Mouse (Mus musculus): ENCODE measurements around the gene Sag. TPM values are rescaled to one million over a fixed set of nuclear protein-coding genes. Genes with fewer than 3 reads are reported as not detected.

Gene Sag
- polyA plus RNA-seq, 1 experiment: not detected

DNA sequence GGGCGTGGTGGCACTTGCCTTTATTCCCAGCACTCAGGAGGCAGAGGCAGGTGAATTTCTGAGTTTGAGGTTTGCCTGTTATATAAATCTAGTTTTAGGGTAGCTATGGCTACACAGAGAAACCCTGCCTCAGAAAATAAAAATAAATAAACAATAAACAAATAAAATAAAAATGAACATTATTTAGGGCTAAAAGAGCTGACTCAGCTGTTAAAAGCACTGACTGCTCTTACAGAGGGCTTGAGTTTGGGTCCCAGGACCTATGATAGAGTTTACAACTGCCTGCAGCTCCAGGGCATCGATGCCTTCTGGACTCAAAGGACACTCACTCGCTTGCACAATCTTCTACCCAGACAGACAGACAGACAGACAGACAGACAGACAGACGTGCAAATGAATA is 89.9 kb downstream of the Sag start:
- no peaks in the 10 kb centered on the region for H3K9me3 ChIP-seq (ENCODE audit: control insufficient read depth, low read length)
- H3K4me1 ChIP-seq (ENCODE audit: control insufficient read depth): peaks cover 2% of the 10 kb centered on the region; the same call in 1 of the 2 replicates
- H3K27me3 ChIP-seq (ENCODE audit: control insufficient read depth): no peaks in the 10 kb centered on the region
- no peak overlapping the region for H3K4me3 ChIP-seq (replicated peaks)
- no peak for TF ChIP-seq GATA1 (IDR thresholded peaks at IDR 0.05; ENCODE audit: low read length)
- no peak for TF ChIP-seq TAL1 (IDR thresholded peaks at IDR 0.05; ENCODE audit: low read length)
- no peaks in the 10 kb centered on the region; the same call in 1 of the 2 replicates for H3K36me3 ChIP-seq (ENCODE audit: control insufficient read depth)

Other genes with a start within 250 kb of the Sag start
- gene Ngef, start 229.8 kb upstream of the Sag start, polyA plus RNA-seq (2012): 0.01 TPM in 1 of 2 replicates, not detected in the other
- gene Inpp5d, start 183.4 kb upstream of the Sag start, polyA plus RNA-seq (2012): 1.7 TPM in 2 replicates
- gene Atg16l1, start 47.8 kb upstream of the Sag start, polyA plus RNA-seq (2012): 0.36 and 0.66 TPM in 2 replicates
- 0.30 and 0.33 TPM in 2 replicates for gene Dgkd, start 49.6 kb downstream of the Sag start, polyA plus RNA-seq (2012)
- 0.02 and 0.03 TPM in 2 replicates for gene Usp40, start 204.9 kb downstream of the Sag start, polyA plus RNA-seq (2012)

All from erythroblast, embryonic 14.5 days (primary cell).